Mouse (Mus musculus) limb, embryonic 11.5 days (tissue): Measurements from ENCODE around the gene P4ha1. TPM values are rescaled to one million over a fixed set of nuclear protein-coding genes. Genes with fewer than 3 reads are reported as not detected.
A peak's percentile ranks its signal among the peaks of the same experiment; 100 is the strongest.

Experiments used
- ATAC-seq: fragments of 200-750 bp; cut with Nextera tagmentation; 2 replicates; pipeline ENCODE4 v1.8.0; 2017; ENCODE audit warnings: low read depth; ENCODE audit not compliant: insufficient number of reproducible peaks, low FRiP score, low TSS enrichment
- DNase-seq: peaks from one replicate; pipeline ENCODE4 v3.0.0-alpha.2; 2015; ENCODE audit warnings: low spot score
- H3K27ac ChIP-seq: fragments of 300-500 bp; sonication (generic); replicated peaks from 2 replicates; pipeline ENCODE4 v1.5.1; 2014; ENCODE audit warnings: low read depth, mild to moderate bottlenecking, low read length
- H3K27me3 ChIP-seq: fragments of 300-500 bp; sonication (generic); 2 replicates; pipeline ENCODE4 v1.6.1; 2014; ENCODE audit warnings: mild to moderate bottlenecking, low read length, mixed read lengths; ENCODE audit not compliant: control insufficient read depth, insufficient read depth
- H3K36me3 ChIP-seq: fragments of 300-500 bp; sonication (generic); 2 replicates; pipeline ENCODE4 v1.6.1; 2014; ENCODE audit warnings: mild to moderate bottlenecking, low read length, moderate library complexity, mixed read lengths; ENCODE audit not compliant: control insufficient read depth, insufficient read depth
- H3K4me1 ChIP-seq: fragments of 300-500 bp; sonication (generic); 2 replicates; pipeline ENCODE4 v1.6.1; 2014; ENCODE audit warnings: low read length, mixed read lengths; ENCODE audit not compliant: control insufficient read depth, insufficient read depth
- H3K4me2 ChIP-seq: fragments of 300-500 bp; sonication (generic); 2 replicates; pipeline ENCODE4 v1.6.1; 2014; ENCODE audit warnings: low read depth, mild to moderate bottlenecking, moderate library complexity; ENCODE audit not compliant: severe bottlenecking
- H3K4me3 ChIP-seq: fragments of 300-500 bp; sonication (generic); 2 replicates; pipeline ENCODE4 v1.5.1; 2014; ENCODE audit warnings: low read depth, low read length
- H3K9ac ChIP-seq: fragments of 300-500 bp; sonication (generic); 2 replicates; pipeline ENCODE4 v1.6.1; 2014; ENCODE audit warnings: mild to moderate bottlenecking, low read length
- H3K9me3 ChIP-seq: fragments of 300-500 bp; sonication (generic); 2 replicates; pipeline ENCODE4 v1.6.1; 2016; ENCODE audit warnings: low read length; ENCODE audit not compliant: control insufficient read depth
- WGBS: fragments of 180-500 bp; shearing (Covaris S2); extraction: QIAGEN DNeasy Blood & Tissue Kit; methylation state at CpG from one replicate; pipeline ENCODE4 v1.1.7; 2014; 5-methylcytosine and 5-hydroxymethylcytosine counted together
- polyA plus RNA-seq: library from polyadenylated mRNA; unstranded; fragments of >200 nt; fragmentation: Nextera tagmentation; extraction: Ambion mirVana; gene quantifications from 2 replicates; pipeline ENCODE4 v1.2.1, GENCODE M21; 2014

Gene P4ha1
- 60.9 and 68.7 TPM in 2 replicates for polyA plus RNA-seq

GRCm38 (mm10) chr10:59323100-59323487, at the start of gene P4ha1:
Gene P4ha1 (plus strand): TSS chr10:59323296.
- no peaks in the 10 kb centered on the region for H3K36me3 ChIP-seq
- peak within 1 kb of the TSS; percentile 72 for H3K4me2 ChIP-seq
- peak within 1 kb of the TSS; percentile 82 for H3K9ac ChIP-seq
- peak within 1 kb of the TSS; percentile 89 for H3K27ac ChIP-seq
- peak; percentile 99 for DNase-seq
- peak; percentile 99 for ATAC-seq
- H3K27me3 ChIP-seq: no peaks in the 10 kb centered on the region
- WGBS: 0% methylated on average over 31 of the region's 39 CpGs
- H3K4me3 ChIP-seq: peak within 1 kb of the TSS; percentile 86
- H3K4me1 ChIP-seq: 0 out of 2 replicates have a peak, but pooled peaks cover 2% of the 10 kb centered on the region
- no peaks in the 10 kb centered on the region for H3K9me3 ChIP-seq

GRCm38 (mm10) chr10:59275745-59276144, 47.4 kb upstream of the P4ha1 start:
- no peak overlapping the region for H3K27ac ChIP-seq
- H3K9ac ChIP-seq: no peak overlapping the region
- DNase-seq (no peak), ATAC-seq (no peak)
- WGBS: 87% methylated on average over 5 of the region's 5 CpGs
- H3K4me2 ChIP-seq: no peak overlapping the region
- H3K9me3 ChIP-seq: no peaks in the 10 kb centered on the region
- H3K27me3 ChIP-seq: no peaks in the 10 kb centered on the region
- H3K4me1 ChIP-seq: no peaks in the 10 kb centered on the region
- no peak overlapping the region for H3K4me3 ChIP-seq
- H3K36me3 ChIP-seq: no peaks in the 10 kb centered on the region

- 64% methylated on average over 10 of the region's 10 CpGs for WGBS
- DNase-seq: no peak
- Histone ChIP-seq H3K9ac (no peak overlapping the region), H3K4me2 (no peak overlapping the region), H3K27ac (no peak overlapping the region), H3K27me3 (no peaks in the 10 kb centered on the region), H3K4me1 (no peaks in the 10 kb centered on the region), H3K4me3 (no peak overlapping the region), H3K9me3 (no peaks in the 10 kb centered on the region), H3K36me3 (no peaks in the 10 kb centered on the region)
- ATAC-seq: no peak
Observed at GRCm38 (mm10) chr10:59277116-59277515, 46.0 kb upstream of the P4ha1 start.

DNA sequence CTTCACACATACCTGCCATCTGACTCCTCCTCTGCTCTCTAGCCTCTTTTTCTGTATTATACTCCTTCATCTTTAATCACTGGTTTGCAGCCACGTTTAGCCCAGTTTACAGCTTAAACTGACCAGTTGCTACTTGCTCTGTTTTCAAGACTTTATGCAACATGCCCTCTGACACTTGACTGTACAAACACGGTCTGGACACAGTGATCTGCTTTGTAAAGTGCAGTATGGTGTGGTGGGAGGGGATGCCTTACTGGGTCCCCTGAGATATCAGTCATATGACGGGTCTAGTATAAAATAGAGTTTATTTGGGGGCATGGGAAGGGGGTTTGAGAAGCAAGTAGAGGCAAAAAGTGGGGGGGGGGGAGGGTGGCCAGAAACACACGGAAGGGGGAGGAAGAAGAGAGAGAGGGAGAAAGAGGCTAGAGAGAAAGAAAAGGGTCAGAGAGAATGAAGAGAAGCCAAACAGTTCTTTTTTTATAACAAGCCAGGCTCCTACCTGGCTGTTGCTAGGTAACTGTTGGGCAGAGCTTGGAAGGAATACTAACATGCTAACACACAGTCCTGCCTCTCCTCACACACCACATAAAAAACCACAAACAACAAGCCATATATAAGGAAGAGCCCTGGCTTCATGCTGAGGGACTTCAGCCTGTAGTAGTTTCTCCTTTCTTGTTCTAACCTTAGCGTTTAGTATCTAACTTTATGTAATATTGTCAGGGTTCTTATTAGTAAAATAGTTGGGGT, 45.2 kb upstream of the P4ha1 start:
- ATAC-seq (no peak), DNase-seq (no peak)
- no peak overlapping the region for H3K4me3 ChIP-seq

DNA sequence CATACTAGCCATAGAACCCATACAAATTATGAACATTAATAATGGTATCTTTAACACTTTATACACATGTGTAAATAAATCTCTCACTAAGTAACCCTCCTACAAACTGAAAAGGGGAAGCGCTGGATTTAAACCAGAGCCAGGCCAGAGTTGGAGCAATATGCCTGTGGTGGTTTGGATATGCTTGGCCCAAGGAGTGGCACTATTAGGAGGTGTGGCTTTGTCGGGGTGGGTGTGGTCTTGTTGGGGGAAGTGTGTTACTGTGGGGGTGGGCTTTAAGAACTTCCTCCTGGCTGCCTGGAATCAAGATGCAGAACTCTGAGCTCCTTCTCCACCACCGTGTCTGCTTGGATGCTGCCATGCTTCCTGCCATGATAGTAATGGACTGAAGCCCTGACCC, 39.9 kb upstream of the P4ha1 start:
- Histone ChIP-seq H3K36me3 (no peaks in the 10 kb centered on the region), H3K27me3 (no peaks in the 10 kb centered on the region), H3K4me3 (no peak overlapping the region), H3K9me3 (no peaks in the 10 kb centered on the region), H3K4me2 (no peak overlapping the region), H3K4me1 (no peaks in the 10 kb centered on the region), H3K9ac (no peak overlapping the region), H3K27ac (no peak overlapping the region)
- DNase-seq (no peak), ATAC-seq (no peak)
- WGBS: 80% methylated on average over 3 of the region's 3 CpGs

More for the DNA sequence above, 45.2 kb upstream of the P4ha1 start:
- H3K36me3 ChIP-seq: no peaks in the 10 kb centered on the region
- H3K27ac ChIP-seq: no peak overlapping the region
- no peak overlapping the region for H3K9ac ChIP-seq
- H3K27me3 ChIP-seq: no peaks in the 10 kb centered on the region
- H3K4me1 ChIP-seq: no peaks in the 10 kb centered on the region
- H3K4me2 ChIP-seq: no peak overlapping the region
- H3K9me3 ChIP-seq: no peaks in the 10 kb centered on the region
- 62% methylated on average over 5 of the region's 5 CpGs for WGBS

- Histone ChIP-seq H3K4me3 (no peak overlapping the region), H3K27me3 (no peaks in the 10 kb centered on the region)
- no peak for ATAC-seq
Observed at GRCm38 (mm10) chr10:59283749-59284148, 39.3 kb upstream of the P4ha1 start.

DNA sequence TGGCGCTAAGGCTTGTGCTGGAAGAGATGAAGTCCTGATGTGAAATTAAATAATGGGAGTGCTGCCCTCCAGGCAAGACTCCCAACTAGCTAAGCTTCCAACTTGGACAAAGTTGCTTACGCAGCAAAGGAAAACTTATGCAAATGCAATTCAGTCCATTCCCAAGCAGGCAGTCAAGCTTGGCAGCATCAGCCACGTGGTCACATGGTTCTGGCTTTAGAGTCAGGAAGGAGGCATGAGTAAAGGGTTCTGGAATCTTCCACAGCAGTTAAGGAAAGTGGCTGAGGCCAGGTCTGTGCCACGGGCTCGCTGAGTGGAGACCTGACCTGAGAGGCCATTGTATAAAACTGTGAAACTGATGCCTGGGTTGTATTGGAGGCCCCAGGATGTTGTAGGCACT, 37.6 kb upstream of the P4ha1 start:
- H3K27ac ChIP-seq: no peak overlapping the region

More at GRCm38 (mm10) chr10:59283749-59284148, 39.3 kb upstream of the P4ha1 start:
- no peaks in the 10 kb centered on the region for H3K36me3 ChIP-seq
- 63% methylated on average over 1 of the region's 1 CpGs for WGBS
- H3K9ac ChIP-seq: no peak overlapping the region
- no peak for DNase-seq
- no peaks in the 10 kb centered on the region for H3K9me3 ChIP-seq
- no peak overlapping the region for H3K4me2 ChIP-seq
- H3K4me1 ChIP-seq: no peaks in the 10 kb centered on the region
- H3K27ac ChIP-seq: no peak overlapping the region

GRCm38 (mm10) chr10:59287251-59287650, 35.8 kb upstream of the P4ha1 start:
- Histone ChIP-seq H3K4me1 (no peaks in the 10 kb centered on the region), H3K27ac (no peak overlapping the region), H3K36me3 (no peaks in the 10 kb centered on the region), H3K27me3 (no peaks in the 10 kb centered on the region), H3K9ac (no peak overlapping the region), H3K4me3 (no peak overlapping the region), H3K4me2 (no peak overlapping the region), H3K9me3 (no peaks in the 10 kb centered on the region)
- ATAC-seq (no peak), DNase-seq (no peak)
- 43% methylated on average over 2 of the region's 2 CpGs for WGBS

More for the DNA sequence above, 37.6 kb upstream of the P4ha1 start:
- no peak overlapping the region for H3K4me2 ChIP-seq
- H3K4me3 ChIP-seq: no peak overlapping the region
- H3K36me3 ChIP-seq: no peaks in the 10 kb centered on the region
- WGBS: 86% methylated on average over 5 of the region's 5 CpGs
- H3K4me1 ChIP-seq: no peaks in the 10 kb centered on the region
- H3K27me3 ChIP-seq: no peaks in the 10 kb centered on the region
- ATAC-seq (no peak), DNase-seq (no peak)
- H3K9me3 ChIP-seq: no peaks in the 10 kb centered on the region
- H3K9ac ChIP-seq: no peak overlapping the region
